Mouse (Mus musculus) heart, embryonic 16.5 days (tissue): ENCODE results near the gene Cpsf2. TPM values are rescaled to one million over a fixed set of nuclear protein-coding genes. Genes with fewer than 3 reads are reported as not detected.

ENCODE experiments used
- ATAC-seq: fragments of 200-750 bp; cut with Nextera tagmentation; replicated peaks from 2 replicates; pipeline ENCODE4 v1.8.0; 2017; ENCODE audit warnings: moderate number of reproducible peaks; ENCODE audit not compliant: insufficient read depth, low FRiP score; ENCODE audit errors: extremely low read depth
- H3K27ac ChIP-seq: fragments of 300-500 bp; sonication (generic); 2 replicates; pipeline ENCODE4 v1.5.1; 2014; ENCODE audit warnings: mild to moderate bottlenecking, low read length, control low read depth, moderate library complexity
- H3K27me3 ChIP-seq: fragments of 300-500 bp; sonication (generic); 2 replicates; pipeline ENCODE4 v1.6.1; 2014; ENCODE audit warnings: low read length, mixed read lengths; ENCODE audit not compliant: control insufficient read depth, insufficient read depth
- H3K36me3 ChIP-seq: fragments of 300-500 bp; sonication (generic); 2 replicates; pipeline ENCODE4 v1.6.1; 2014; ENCODE audit not compliant: control insufficient read depth, insufficient read depth
- H3K4me1 ChIP-seq: fragments of 300-500 bp; sonication (generic); 2 replicates; pipeline ENCODE4 v1.6.1; 2014; ENCODE audit warnings: low read length, mixed read lengths; ENCODE audit not compliant: control insufficient read depth, insufficient read depth
- H3K4me2 ChIP-seq: fragments of 300-500 bp; sonication (generic); 2 replicates; pipeline ENCODE4 v1.6.1; 2014; ENCODE audit warnings: low read depth, mild to moderate bottlenecking, control low read depth, low read length
- H3K4me3 ChIP-seq: fragments of 300-500 bp; sonication (generic); 2 replicates; pipeline ENCODE4 v1.5.1; 2014; ENCODE audit warnings: mild to moderate bottlenecking, control low read depth, low read length
- H3K9ac ChIP-seq: fragments of 300-500 bp; sonication (generic); 2 replicates; pipeline ENCODE4 v1.6.1; 2014; ENCODE audit warnings: low read length, control low read depth
- H3K9me3 ChIP-seq: fragments of 300-500 bp; sonication (generic); replicated peaks from 2 replicates; pipeline ENCODE4 v1.6.1; 2016; ENCODE audit warnings: low read length; ENCODE audit not compliant: control insufficient read depth
- WGBS: fragments of 180-500 bp; shearing (Covaris S2); extraction: QIAGEN DNeasy Blood & Tissue Kit; methylation state at CpG from one replicate; pipeline ENCODE4 v1.1.7; 2014; 5-methylcytosine and 5-hydroxymethylcytosine counted together
- polyA plus RNA-seq: library from polyadenylated mRNA; unstranded; fragments of >200 nt; fragmentation: Nextera tagmentation; extraction: Ambion mirVana; gene quantifications from 2 replicates; pipeline ENCODE4 v1.2.1, GENCODE M21; 2015

Cpsf2 gene
- polyA plus RNA-seq, 1 experiment from 2014 or later: 20.4 TPM

- H3K4me2 ChIP-seq: no peak overlapping the region
- WGBS: 47% methylated on average over 4 of the region's 4 CpGs
- no peak for ATAC-seq
These were observed 54.2 kb downstream of the Cpsf2 start for GRCm38 (mm10) chr12:102029892-102030446.

GRCm38 (mm10) chr12:102034934-102035333, 59.1 kb downstream of the Cpsf2 start:
- no peak for ATAC-seq
- no peak overlapping the region for H3K27ac ChIP-seq
- 80% methylated on average over 4 of the region's 4 CpGs for WGBS
- peaks cover 7% of the 10 kb centered on the region for H3K4me1 ChIP-seq
- H3K9me3 ChIP-seq: 0 out of 2 replicates have a peak, but pooled peaks cover 3% of the 10 kb centered on the region
- H3K36me3 ChIP-seq: no peaks in the 10 kb centered on the region
- H3K9ac ChIP-seq: no peak overlapping the region
- no peaks in the 10 kb centered on the region; the same call in 1 of the 2 replicates for H3K27me3 ChIP-seq
- H3K4me2 ChIP-seq: no peak overlapping the region
- no peak overlapping the region for H3K4me3 ChIP-seq

More at GRCm38 (mm10) chr12:102029892-102030446, 54.2 kb downstream of the Cpsf2 start:
- 0 out of 2 replicates have a peak, but pooled peaks cover 4% of the 10 kb centered on the region for H3K9me3 ChIP-seq
- H3K36me3 ChIP-seq: no peaks in the 10 kb centered on the region
- H3K27me3 ChIP-seq: no peaks in the 10 kb centered on the region; the same call in 1 of the 2 replicates
- H3K4me1 ChIP-seq: no peaks in the 10 kb centered on the region
- H3K4me3 ChIP-seq: no peak overlapping the region
- H3K9ac ChIP-seq: no peak overlapping the region
- H3K27ac ChIP-seq: no peak overlapping the region

GRCm38 (mm10) chr12:102039861-102040260, 64.1 kb downstream of the Cpsf2 start:
- 42% methylated on average over 2 of the region's 2 CpGs for WGBS
- H3K9ac ChIP-seq: 0 out of 2 replicates have a peak overlapping the region, but pooled peaks have one; percentile 30
- H3K9me3 ChIP-seq: 0 out of 2 replicates have a peak, but pooled peaks cover 3% of the 10 kb centered on the region
- H3K27ac ChIP-seq: 0 out of 2 replicates have a peak overlapping the region, but pooled peaks have one; percentile 13
- H3K4me3 ChIP-seq: no peak overlapping the region
- peaks cover 27% of the 10 kb centered on the region for H3K4me1 ChIP-seq
- no peak for ATAC-seq
- H3K4me2 ChIP-seq: no peak overlapping the region
- no peaks in the 10 kb centered on the region for H3K27me3 ChIP-seq
- H3K36me3 ChIP-seq: no peaks in the 10 kb centered on the region

GRCm38 (mm10) chr12:102041699-102042098, 65.9 kb downstream of the Cpsf2 start:
- Histone ChIP-seq H3K4me3 (no peak overlapping the region), H3K27me3 (no peaks in the 10 kb centered on the region), H3K4me2 (no peak overlapping the region), H3K9ac (no peak overlapping the region), H3K9me3 (no peaks in the 10 kb centered on the region), H3K27ac (no peak overlapping the region), H3K36me3 (no peaks in the 10 kb centered on the region), H3K4me1 (peaks cover 27% of the 10 kb centered on the region)
- WGBS: 34% methylated on average over 2 of the region's 2 CpGs
- no peak for ATAC-seq

GRCm38 (mm10) chr12:102042247-102042646, 66.5 kb downstream of the Cpsf2 start:
- Histone ChIP-seq H3K4me3 (no peak overlapping the region), H3K36me3 (no peaks in the 10 kb centered on the region), H3K4me1 (peaks cover 27% of the 10 kb centered on the region), H3K9me3 (no peaks in the 10 kb centered on the region), H3K9ac (no peak overlapping the region), H3K27ac (no peak overlapping the region), H3K27me3 (no peaks in the 10 kb centered on the region), H3K4me2 (no peak overlapping the region)
- 51% methylated on average over 7 of the region's 7 CpGs for WGBS
- no peak for ATAC-seq

GRCm38 (mm10) chr12:102043840-102044239, 68.1 kb downstream of the Cpsf2 start:
- peak; percentile 84 for ATAC-seq
- H3K4me3 ChIP-seq: no peak overlapping the region
- peaks cover 27% of the 10 kb centered on the region for H3K4me1 ChIP-seq
- WGBS: 33% methylated on average over 5 of the region's 5 CpGs
- H3K36me3 ChIP-seq: no peaks in the 10 kb centered on the region
- no peak overlapping the region for H3K9ac ChIP-seq
- H3K4me2 ChIP-seq: no peak overlapping the region
- no peaks in the 10 kb centered on the region for H3K9me3 ChIP-seq
- H3K27me3 ChIP-seq: no peaks in the 10 kb centered on the region
- H3K27ac ChIP-seq: peak overlapping the region; percentile 41

GRCm38 (mm10) chr12:102054155-102054554, 78.4 kb downstream of the Cpsf2 start:
- Histone ChIP-seq H3K4me3 (no peak overlapping the region), H3K36me3 (no peaks in the 10 kb centered on the region), H3K4me2 (no peak overlapping the region), H3K27me3 (no peaks in the 10 kb centered on the region), H3K27ac (no peak overlapping the region), H3K4me1 (no peaks in the 10 kb centered on the region), H3K9me3 (no peaks in the 10 kb centered on the region), H3K9ac (no peak overlapping the region)
- ATAC-seq: no peak
- WGBS: 80% methylated on average over 4 of the region's 4 CpGs

- ATAC-seq: no peak
- no peaks in the 10 kb centered on the region for H3K36me3 ChIP-seq
- H3K4me1 ChIP-seq: no peaks in the 10 kb centered on the region
- H3K4me2 ChIP-seq: no peak overlapping the region
- 93% methylated on average over 10 of the region's 10 CpGs for WGBS
- no peak overlapping the region for H3K9ac ChIP-seq
- H3K27me3 ChIP-seq: no peaks in the 10 kb centered on the region
- H3K9me3 ChIP-seq: no peaks in the 10 kb centered on the region
- H3K27ac ChIP-seq: no peak overlapping the region
- H3K4me3 ChIP-seq: no peak overlapping the region
These were observed 80.0 kb downstream of the Cpsf2 start for GRCm38 (mm10) chr12:102055758-102056157.
